Mouse (Mus musculus) forebrain, embryonic 10.5 days (tissue): Measurements from ENCODE around the gene Ifnlr1. TPM values are rescaled to one million over a fixed set of nuclear protein-coding genes. Genes with fewer than 3 reads are reported as not detected.

Experiments used
- DNase-seq: peaks from one replicate; pipeline ENCODE4 v3.0.0-alpha.2; 2017; ENCODE audit warnings: low spot score; ENCODE audit errors: extremely low spot score
- H3K27ac ChIP-seq: fragments of 300-500 bp; sonication (generic); 2 replicates; pipeline ENCODE4 v1.5.1; 2016; ENCODE audit warnings: mild to moderate bottlenecking
- H3K27me3 ChIP-seq: fragments of 300-500 bp; sonication (generic); 2 replicates; pipeline ENCODE4 v1.6.1; 2016; ENCODE audit warnings: mild to moderate bottlenecking; ENCODE audit not compliant: poor library complexity, severe bottlenecking
- H3K36me3 ChIP-seq: fragments of 300-500 bp; sonication (generic); replicated peaks from 2 replicates; pipeline ENCODE4 v1.6.1; 2016; ENCODE audit warnings: mild to moderate bottlenecking, moderate library complexity
- H3K4me1 ChIP-seq: fragments of 300-500 bp; sonication (generic); 2 replicates; pipeline ENCODE4 v1.6.1; 2016
- H3K4me3 ChIP-seq: fragments of 300-500 bp; sonication (generic); 2 replicates; pipeline ENCODE4 v1.5.1; 2016; ENCODE audit warnings: mild to moderate bottlenecking, moderate library complexity
- H3K9me3 ChIP-seq: fragments of 300-500 bp; sonication (generic); 2 replicates; pipeline ENCODE4 v1.6.1; 2016; ENCODE audit warnings: mild to moderate bottlenecking, moderate library complexity
- WGBS: fragments of 180-500 bp; shearing (Covaris S2); methylation state at CpG from one replicate; pipeline ENCODE4 v1.1.7; 2016; 5-methylcytosine and 5-hydroxymethylcytosine counted together
- polyA plus RNA-seq: library from polyadenylated mRNA; unstranded; fragments of >200 nt; fragmentation: Nextera tagmentation; extraction: Ambion mirVana; gene quantifications from 2 replicates; pipeline ENCODE4 v1.2.1, GENCODE M21; 2016

Gene Ifnlr1
- polyA plus RNA-seq, 1 experiment from 2014 or later, result 0.61 TPM

- DNase-seq, result no peak
- Histone ChIP-seq H3K9me3 (peaks cover 8% of the 10 kb centered on the region; the same call in 1 of the 2 replicates), H3K4me1 (0 out of 2 replicates have a peak, but pooled peaks cover 4% of the 10 kb centered on the region), H3K4me3 (no peak overlapping the region), H3K36me3 (no peaks in the 10 kb centered on the region), H3K27ac (no peak overlapping the region), H3K27me3 (no peaks in the 10 kb centered on the region; the same call in 1 of the 2 replicates)
- WGBS, result 88% methylated on average over 8 of the region's 8 CpGs
These were observed 44.9 kb downstream of the Ifnlr1 start for GRCm38 (mm10) chr4:135730951-135731350.

GRCm38 (mm10) chr4:135733901-135734300, 47.8 kb downstream of the Ifnlr1 start:
- Histone ChIP-seq H3K27ac (no peak overlapping the region), H3K36me3 (no peaks in the 10 kb centered on the region), H3K4me3 (no peak overlapping the region), H3K27me3 (no peaks in the 10 kb centered on the region), H3K9me3 (peaks cover 8% of the 10 kb centered on the region; the same call in 1 of the 2 replicates), H3K4me1 (peaks cover 9% of the 10 kb centered on the region)
- 96% methylated on average over 14 of the region's 14 CpGs for WGBS
- no peak for DNase-seq

GRCm38 (mm10) chr4:135736903-135737302, 50.8 kb downstream of the Ifnlr1 start:
- Histone ChIP-seq H3K27ac (no peak overlapping the region), H3K4me3 (no peak overlapping the region), H3K27me3 (no peaks in the 10 kb centered on the region), H3K36me3 (no peaks in the 10 kb centered on the region), H3K4me1 (peaks cover 9% of the 10 kb centered on the region), H3K9me3 (peaks cover 8% of the 10 kb centered on the region; the same call in 1 of the 2 replicates)
- no peak for DNase-seq
- 86% methylated on average over 3 of the region's 3 CpGs for WGBS

GRCm38 (mm10) chr4:135738237-135738636, 52.1 kb downstream of the Ifnlr1 start:
- DNase-seq, result no peak
- 69% methylated on average over 5 of the region's 5 CpGs for WGBS
- Histone ChIP-seq H3K4me3 (no peak overlapping the region), H3K4me1 (peaks cover 9% of the 10 kb centered on the region), H3K27me3 (no peaks in the 10 kb centered on the region), H3K9me3 (peaks cover 8% of the 10 kb centered on the region; the same call in 1 of the 2 replicates), H3K27ac (no peak overlapping the region), H3K36me3 (no peaks in the 10 kb centered on the region)

GRCm38 (mm10) chr4:135739148-135739547, 53.1 kb downstream of the Ifnlr1 start:
- peaks cover 17% of the 10 kb centered on the region for H3K4me1 ChIP-seq
- no peak for DNase-seq
- no peaks in the 10 kb centered on the region for H3K27me3 ChIP-seq
- H3K4me3 ChIP-seq, result no peak overlapping the region
- H3K36me3 ChIP-seq, result no peaks in the 10 kb centered on the region
- H3K9me3 ChIP-seq, result peaks cover 8% of the 10 kb centered on the region; the same call in 1 of the 2 replicates
- 77% methylated on average over 7 of the region's 7 CpGs for WGBS
- no peak overlapping the region for H3K27ac ChIP-seq

GRCm38 (mm10) chr4:135739672-135740071, 53.6 kb downstream of the Ifnlr1 start:
- Histone ChIP-seq H3K27me3 (no peaks in the 10 kb centered on the region), H3K9me3 (peaks cover 4% of the 10 kb centered on the region; the same call in 1 of the 2 replicates), H3K27ac (no peak overlapping the region), H3K36me3 (no peaks in the 10 kb centered on the region), H3K4me1 (peaks cover 20% of the 10 kb centered on the region), H3K4me3 (no peak overlapping the region)
- WGBS, result 92% methylated on average over 14 of the region's 14 CpGs
- no peak for DNase-seq

- 59% methylated on average over 6 of the region's 6 CpGs for WGBS
- no peak for DNase-seq
- no peaks in the 10 kb centered on the region for H3K36me3 ChIP-seq
These were observed 57.4 kb downstream of the Ifnlr1 start for GRCm38 (mm10) chr4:135743520-135743919.

GRCm38 (mm10) chr4:135744726-135745448, 58.8 kb downstream of the Ifnlr1 start:
- 83% methylated on average over 16 of the region's 16 CpGs for WGBS
- Histone ChIP-seq H3K4me1 (peaks cover 26% of the 10 kb centered on the region), H3K27ac (no peak overlapping the region), H3K27me3 (no peaks in the 10 kb centered on the region), H3K36me3 (no peaks in the 10 kb centered on the region), H3K4me3 (no peak overlapping the region), H3K9me3 (no peaks in the 10 kb centered on the region)
- no peak for DNase-seq

More at GRCm38 (mm10) chr4:135743520-135743919, 57.4 kb downstream of the Ifnlr1 start:
- Histone ChIP-seq H3K4me1 (peaks cover 29% of the 10 kb centered on the region), H3K27ac (0 out of 2 replicates have a peak overlapping the region, but pooled peaks have one; percentile 2), H3K27me3 (no peaks in the 10 kb centered on the region), H3K9me3 (no peaks in the 10 kb centered on the region), H3K4me3 (no peak overlapping the region)

GRCm38 (mm10) chr4:135745613-135746012, 59.5 kb downstream of the Ifnlr1 start:
- H3K27me3 ChIP-seq, result no peaks in the 10 kb centered on the region
- H3K4me1 ChIP-seq, result peaks cover 26% of the 10 kb centered on the region
- H3K9me3 ChIP-seq, result no peaks in the 10 kb centered on the region
- H3K4me3 ChIP-seq, result no peak overlapping the region
- no peak for DNase-seq
- H3K36me3 ChIP-seq, result no peaks in the 10 kb centered on the region
- H3K27ac ChIP-seq, result no peak overlapping the region
- WGBS, result 85% methylated on average over 10 of the region's 10 CpGs

GRCm38 (mm10) chr4:135750896-135751295, 64.8 kb downstream of the Ifnlr1 start:
- Histone ChIP-seq H3K36me3 (no peaks in the 10 kb centered on the region), H3K4me1 (peaks cover 9% of the 10 kb centered on the region), H3K27ac (no peak overlapping the region), H3K4me3 (no peak overlapping the region), H3K9me3 (peaks cover 11% of the 10 kb centered on the region; the same call in 1 of the 2 replicates), H3K27me3 (no peaks in the 10 kb centered on the region)
- DNase-seq, result no peak
- 79% methylated on average over 8 of the region's 8 CpGs for WGBS

GRCm38 (mm10) chr4:135752106-135752778, 66.2 kb downstream of the Ifnlr1 start:
- WGBS, result 86% methylated on average over 7 of the region's 7 CpGs
- H3K9me3 ChIP-seq, result peaks cover 11% of the 10 kb centered on the region; the same call in 1 of the 2 replicates
- H3K27me3 ChIP-seq, result no peaks in the 10 kb centered on the region
- H3K36me3 ChIP-seq, result no peaks in the 10 kb centered on the region
- no peak overlapping the region for H3K27ac ChIP-seq
- H3K4me3 ChIP-seq, result no peak overlapping the region
- H3K4me1 ChIP-seq, result no peaks in the 10 kb centered on the region
- no peak for DNase-seq

GRCm38 (mm10) chr4:135752779-135753164, 66.7 kb downstream of the Ifnlr1 start:
- no peak for DNase-seq
- no peaks in the 10 kb centered on the region for H3K27me3 ChIP-seq
- no peaks in the 10 kb centered on the region for H3K4me1 ChIP-seq
- peaks cover 11% of the 10 kb centered on the region; the same call in 1 of the 2 replicates for H3K9me3 ChIP-seq
- 93% methylated on average over 8 of the region's 8 CpGs for WGBS
- no peaks in the 10 kb centered on the region for H3K36me3 ChIP-seq
- no peak overlapping the region for H3K4me3 ChIP-seq
- no peak overlapping the region for H3K27ac ChIP-seq
